Mouse (Mus musculus): ENCODE results near the gene Nkain1. TPM values are rescaled to one million over a fixed set of nuclear protein-coding genes. Genes with fewer than 3 reads are reported as not detected.
A peak's percentile ranks its signal among the peaks of the same experiment; 100 is the strongest.

Gene Nkain1
- polyA plus RNA-seq, 1 experiment = 109 TPM

- 12% methylated on average over 13 of the region's 13 CpGs for WGBS
- DNase-seq = peak; percentile 86 to 90
- Histone ChIP-seq H3K4me3 (replicated peaks; ENCODE audit: insufficient read depth, low read depth, low read length) (no peak overlapping the region), H3K27me3 (ENCODE audit: control insufficient read depth, insufficient read depth, low read length) (no peaks in the 10 kb centered on the region), H3K4me1 (ENCODE audit: control insufficient read depth, insufficient read depth, low read length) (peaks cover 59% of the 10 kb centered on the region), H3K27ac (ENCODE audit: insufficient read depth, low read length) (peak overlapping the region; percentile 30)
- TF ChIP-seq CTCF (IDR thresholded peaks at IDR 0.05; ENCODE audit: borderline replicate concordance, insufficient read depth, low read depth, low read length) = no peak
Observed at GRCm38 (mm10) chr4:130546798-130547562, 27.0 kb downstream of the Nkain1 start.

- Histone ChIP-seq H3K4me3 (replicated peaks; ENCODE audit: insufficient read depth, low read depth, low read length) (no peak overlapping the region), H3K27me3 (ENCODE audit: control insufficient read depth, insufficient read depth, low read length) (no peaks in the 10 kb centered on the region), H3K27ac (ENCODE audit: insufficient read depth, low read length) (peak overlapping the region; percentile 70; the same call in 1 of the 2 replicates), H3K4me1 (ENCODE audit: control insufficient read depth, insufficient read depth, low read length) (peaks cover 58% of the 10 kb centered on the region)
- WGBS = 19% methylated on average over 9 of the region's 9 CpGs
- peak in 1 of 2 experiments; percentile 14 for DNase-seq
- TF ChIP-seq CTCF (IDR thresholded peaks at IDR 0.05; ENCODE audit: borderline replicate concordance, insufficient read depth, low read depth, low read length) (no peak), POLR2A (IDR thresholded peaks at IDR 0.05; ENCODE audit: borderline replicate concordance, insufficient read depth, low read length) (no peak)
Observed at GRCm38 (mm10) chr4:130544392-130544791, 29.6 kb downstream of the Nkain1 start.

GRCm38 (mm10) chr4:130543121-130543520, 30.9 kb downstream of the Nkain1 start:
- Histone ChIP-seq H3K27me3 (ENCODE audit: control insufficient read depth, insufficient read depth, low read length) (no peaks in the 10 kb centered on the region), H3K4me1 (ENCODE audit: control insufficient read depth, insufficient read depth, low read length) (peaks cover 67% of the 10 kb centered on the region), H3K4me3 (replicated peaks; ENCODE audit: insufficient read depth, low read depth, low read length) (no peak overlapping the region), H3K27ac (ENCODE audit: insufficient read depth, low read length) (peak overlapping the region; percentile 32)
- 29% methylated on average over 4 of the region's 4 CpGs for WGBS
- peak in 1 of 2 experiments; percentile 36 for DNase-seq
- TF ChIP-seq CTCF (IDR thresholded peaks at IDR 0.05; ENCODE audit: borderline replicate concordance, insufficient read depth, low read depth, low read length) = no peak
- no peak for TF ChIP-seq POLR2A (IDR thresholded peaks at IDR 0.05; ENCODE audit: borderline replicate concordance, insufficient read depth, low read length)

DNA sequence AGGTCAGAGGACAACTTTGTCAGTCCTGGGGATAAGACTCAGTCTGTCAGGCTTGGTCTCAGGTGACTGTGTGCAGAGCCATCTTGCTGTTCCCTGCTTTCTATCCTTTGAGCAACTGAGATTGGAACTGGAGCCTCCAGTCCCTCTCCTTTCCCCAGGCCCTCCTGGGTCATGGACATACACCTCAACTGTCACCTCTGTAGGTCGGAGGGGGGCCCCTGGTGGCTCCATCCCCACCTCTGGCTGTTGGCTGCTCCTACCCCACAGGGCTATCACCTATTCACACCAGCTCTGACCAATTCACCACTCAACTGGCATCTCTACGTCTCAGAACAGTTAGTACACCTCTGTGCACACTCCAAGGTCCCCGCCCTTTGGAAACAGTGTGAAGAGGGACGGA, 33.1 kb downstream of the Nkain1 start:
- Histone ChIP-seq H3K4me1 (ENCODE audit: control insufficient read depth, insufficient read depth, low read length) (peaks cover 64% of the 10 kb centered on the region), H3K27me3 (ENCODE audit: control insufficient read depth, insufficient read depth, low read length) (no peaks in the 10 kb centered on the region), H3K4me3 (replicated peaks; ENCODE audit: insufficient read depth, low read depth, low read length) (no peak overlapping the region), H3K27ac (ENCODE audit: insufficient read depth, low read length) (peak overlapping the region; percentile 79)
- TF ChIP-seq CTCF (IDR thresholded peaks at IDR 0.05; ENCODE audit: borderline replicate concordance, insufficient read depth, low read depth, low read length) (no peak), POLR2A (IDR thresholded peaks at IDR 0.05; ENCODE audit: borderline replicate concordance, insufficient read depth, low read length) (no peak)
- DNase-seq = no peak
- whole genome bisulfite sequencing = 89% methylated on average over 4 of the region's 4 CpGs

DNA sequence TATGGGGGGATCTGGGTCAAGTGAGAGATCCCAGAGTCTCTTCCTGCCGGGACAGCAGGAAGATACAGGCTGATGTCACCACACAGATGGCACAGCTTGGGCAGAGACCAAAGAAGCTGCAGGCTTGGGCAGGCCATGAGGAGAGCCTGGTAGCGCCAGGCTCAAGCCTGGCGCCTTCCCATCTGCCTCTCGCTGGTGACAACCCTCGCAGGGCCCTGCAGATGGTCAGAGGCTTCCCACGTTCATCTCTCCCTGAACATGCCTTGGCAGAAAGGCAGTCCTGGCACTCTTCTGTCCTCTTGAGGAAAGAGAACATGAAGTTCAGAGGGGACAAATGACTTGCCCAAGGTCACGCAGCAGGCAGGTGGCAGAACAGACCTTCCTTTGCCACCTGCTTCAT, 34.3 kb downstream of the Nkain1 start:
- no peaks in the 10 kb centered on the region for H3K27me3 ChIP-seq (ENCODE audit: control insufficient read depth, insufficient read depth, low read length)
- no peak for TF ChIP-seq POLR2A (IDR thresholded peaks at IDR 0.05; ENCODE audit: borderline replicate concordance, insufficient read depth, low read length)
- DNase-seq = peak; percentile 93 to 97
- peaks cover 60% of the 10 kb centered on the region for H3K4me1 ChIP-seq (ENCODE audit: control insufficient read depth, insufficient read depth, low read length)
- H3K27ac ChIP-seq (ENCODE audit: insufficient read depth, low read length) = peak overlapping the region; percentile 98
- H3K4me3 ChIP-seq (replicated peaks; ENCODE audit: insufficient read depth, low read depth, low read length) = no peak overlapping the region
- 5% methylated on average over 7 of the region's 7 CpGs for WGBS

GRCm38 (mm10) chr4:130539053-130539452, 34.9 kb downstream of the Nkain1 start:
- Histone ChIP-seq H3K4me3 (replicated peaks; ENCODE audit: insufficient read depth, low read depth, low read length) (no peak overlapping the region), H3K27ac (ENCODE audit: insufficient read depth, low read length) (peak overlapping the region; percentile 98), H3K27me3 (ENCODE audit: control insufficient read depth, insufficient read depth, low read length) (no peaks in the 10 kb centered on the region), H3K4me1 (ENCODE audit: control insufficient read depth, insufficient read depth, low read length) (peaks cover 58% of the 10 kb centered on the region)
- 15% methylated on average over 8 of the region's 8 CpGs for WGBS
- TF ChIP-seq POLR2A (IDR thresholded peaks at IDR 0.05; ENCODE audit: borderline replicate concordance, insufficient read depth, low read length) = no peak
- no peak for TF ChIP-seq CTCF (IDR thresholded peaks at IDR 0.05; ENCODE audit: borderline replicate concordance, insufficient read depth, low read depth, low read length)
- DNase-seq = no peak

GRCm38 (mm10) chr4:130537371-130537770, 36.6 kb downstream of the Nkain1 start:
- WGBS = 93% methylated on average over 7 of the region's 7 CpGs
- no peak for DNase-seq
- peaks cover 44% of the 10 kb centered on the region for H3K4me1 ChIP-seq (ENCODE audit: control insufficient read depth, insufficient read depth, low read length)
- H3K27ac ChIP-seq (ENCODE audit: insufficient read depth, low read length) = peak overlapping the region; percentile 98
- H3K4me3 ChIP-seq (replicated peaks; ENCODE audit: insufficient read depth, low read depth, low read length) = no peak overlapping the region
- TF ChIP-seq CTCF (IDR thresholded peaks at IDR 0.05; ENCODE audit: borderline replicate concordance, insufficient read depth, low read depth, low read length) = no peak
- no peak for TF ChIP-seq POLR2A (IDR thresholded peaks at IDR 0.05; ENCODE audit: borderline replicate concordance, insufficient read depth, low read length)
- no peaks in the 10 kb centered on the region for H3K27me3 ChIP-seq (ENCODE audit: control insufficient read depth, insufficient read depth, low read length)

GRCm38 (mm10) chr4:130535789-130536188, 38.2 kb downstream of the Nkain1 start:
- peaks cover 41% of the 10 kb centered on the region for H3K4me1 ChIP-seq (ENCODE audit: control insufficient read depth, insufficient read depth, low read length)

More at GRCm38 (mm10) chr4:130535789-130536188, 38.2 kb downstream of the Nkain1 start:
- 68% methylated on average over 1 of the region's 1 CpGs for WGBS
- Histone ChIP-seq H3K4me3 (replicated peaks; ENCODE audit: insufficient read depth, low read depth, low read length) (no peak overlapping the region), H3K27me3 (ENCODE audit: control insufficient read depth, insufficient read depth, low read length) (no peaks in the 10 kb centered on the region), H3K27ac (ENCODE audit: insufficient read depth, low read length) (peak overlapping the region; percentile 53)
- no peak for TF ChIP-seq POLR2A (IDR thresholded peaks at IDR 0.05; ENCODE audit: borderline replicate concordance, insufficient read depth, low read length)
- peak; percentile 34; the same call in 1 of the 2 replicates for TF ChIP-seq CTCF (IDR thresholded peaks at IDR 0.05; ENCODE audit: borderline replicate concordance, insufficient read depth, low read depth, low read length)
- DNase-seq = no peak
